Mouse (Mus musculus) limb, embryonic 14.5 days (tissue): ENCODE results near the gene Eif3f. TPM values are rescaled to one million over a fixed set of nuclear protein-coding genes. Genes with fewer than 3 reads are reported as not detected.

ENCODE experiments used
- ATAC-seq: fragments of 200-750 bp; cut with Nextera tagmentation; 2 replicates; pipeline ENCODE4 v1.8.0; 2017; ENCODE audit warnings: low read depth, moderate number of reproducible peaks, moderate TSS enrichment; ENCODE audit not compliant: low FRiP score
- DNase-seq: peaks from one replicate; pipeline ENCODE4 v3.0.0-alpha.2; 2015; ENCODE audit warnings: low spot score
- H3K27ac ChIP-seq: fragments of 300-500 bp; sonication (generic); replicated peaks from 2 replicates; pipeline ENCODE4 v1.5.1; 2014; ENCODE audit warnings: low read depth, mild to moderate bottlenecking, low read length, moderate library complexity, mixed read lengths
- H3K27me3 ChIP-seq: fragments of 300-500 bp; sonication (generic); 2 replicates; pipeline ENCODE4 v1.6.1; 2014; ENCODE audit warnings: low read length, mixed read lengths; ENCODE audit not compliant: control insufficient read depth, insufficient read depth
- H3K36me3 ChIP-seq: fragments of 300-500 bp; sonication (generic); 2 replicates; pipeline ENCODE4 v1.6.1; 2014; ENCODE audit warnings: mild to moderate bottlenecking, low read length, moderate library complexity, mixed read lengths; ENCODE audit not compliant: control insufficient read depth, insufficient read depth
- H3K4me1 ChIP-seq: fragments of 300-500 bp; sonication (generic); 2 replicates; pipeline ENCODE4 v1.6.1; 2014; ENCODE audit warnings: antibody characterized with exemption, low read length, mixed read lengths; ENCODE audit not compliant: control insufficient read depth, insufficient read depth
- H3K4me2 ChIP-seq: fragments of 300-500 bp; sonication (generic); replicated peaks from 2 replicates; pipeline ENCODE4 v1.6.1; 2014; ENCODE audit warnings: low read depth, mild to moderate bottlenecking, low read length, moderate library complexity; ENCODE audit not compliant: severe bottlenecking
- H3K4me3 ChIP-seq: fragments of 300-500 bp; sonication (generic); replicated peaks from 2 replicates; pipeline ENCODE4 v1.5.1; 2014; ENCODE audit warnings: low read length
- H3K9ac ChIP-seq: fragments of 300-500 bp; sonication (generic); 2 replicates; pipeline ENCODE4 v1.6.1; 2014; ENCODE audit warnings: mild to moderate bottlenecking, low read depth, low read length, moderate library complexity; ENCODE audit not compliant: severe bottlenecking
- H3K9me3 ChIP-seq: fragments of 300-500 bp; sonication (generic); 2 replicates; pipeline ENCODE4 v1.6.1; 2016; ENCODE audit warnings: low read length; ENCODE audit not compliant: control insufficient read depth
- POLR2A ChIP-seq: fragments of 200-500 bp; IDR thresholded peaks from 2 replicates; pipeline ENCODE4 v1.8.0; 2012; ENCODE audit warnings: inconsistent platforms, mild to moderate bottlenecking, moderate library complexity, borderline replicate concordance; ENCODE audit not compliant: insufficient read depth, insufficient read length; ENCODE audit errors: extremely low read depth
- WGBS: fragments of 180-500 bp; shearing (Covaris S2); extraction: QIAGEN DNeasy Blood & Tissue Kit; methylation state at CpG from one replicate; pipeline ENCODE4 v1.1.7; 2014; 5-methylcytosine and 5-hydroxymethylcytosine counted together
- polyA plus RNA-seq, 2 experiments: library from polyadenylated mRNA; depleted of rRNA in 1 of 2; stranded (reverse) in 1 of 2; unstranded in 1 of 2; fragments of >200 nt; fragmentation: Nextera tagmentation in 1 of 2; extraction: Ambion mirVana in 1 of 2; gene quantifications; 2 replicates each; pipeline versions ENCODE4 v1.2.1 to v1.2.3; 2012 to 2014

The Eif3f gene
- polyA plus RNA-seq, 2 experiments: 120 to 122 TPM

- TF ChIP-seq POLR2A: no peak
- no peak overlapping the region for H3K27ac ChIP-seq
- H3K27me3 ChIP-seq: peaks cover 29% of the 10 kb centered on the region
- DNase-seq: no peak
- peak overlapping the region; percentile 51 for H3K4me3 ChIP-seq
- peak overlapping the region; percentile 52 for H3K9ac ChIP-seq
- no peak for ATAC-seq
- under 1% methylated on average over 52 of the region's 52 CpGs for WGBS
- peak overlapping the region; percentile 90 for H3K4me2 ChIP-seq
- H3K9me3 ChIP-seq: no peaks in the 10 kb centered on the region
- H3K36me3 ChIP-seq: 0 out of 2 replicates have a peak, but pooled peaks cover under 1% of the 10 kb centered on the region
- H3K4me1 ChIP-seq: no peaks in the 10 kb centered on the region
Measured at GRCm38 (mm10) chr7:108950762-108951331, 16.6 kb downstream of the Eif3f start.

GRCm38 (mm10) chr7:108952801-108953200 is 18.6 kb downstream of the Eif3f start:
- Histone ChIP-seq H3K27me3 (peaks cover 29% of the 10 kb centered on the region), H3K36me3 (no peaks in the 10 kb centered on the region), H3K27ac (no peak overlapping the region), H3K4me1 (no peaks in the 10 kb centered on the region), H3K9ac (no peak overlapping the region), H3K4me3 (no peak overlapping the region), H3K4me2 (no peak overlapping the region), H3K9me3 (no peaks in the 10 kb centered on the region)
- ATAC-seq (no peak), DNase-seq (no peak)
- 86% methylated on average over 6 of the region's 6 CpGs for WGBS
- no peak for TF ChIP-seq POLR2A

GRCm38 (mm10) chr7:108954185-108954584 is 20.0 kb downstream of the Eif3f start:
- no peak for TF ChIP-seq POLR2A
- 64% methylated on average over 4 of the region's 4 CpGs for WGBS
- Histone ChIP-seq H3K4me3 (no peak overlapping the region), H3K27ac (no peak overlapping the region), H3K36me3 (no peaks in the 10 kb centered on the region), H3K4me1 (no peaks in the 10 kb centered on the region), H3K9ac (no peak overlapping the region), H3K27me3 (peaks cover 29% of the 10 kb centered on the region), H3K4me2 (no peak overlapping the region), H3K9me3 (no peaks in the 10 kb centered on the region)
- no peak for ATAC-seq
- DNase-seq: no peak

- Histone ChIP-seq H3K4me3 (no peak overlapping the region), H3K36me3 (no peaks in the 10 kb centered on the region), H3K27ac (no peak overlapping the region), H3K9me3 (no peaks in the 10 kb centered on the region), H3K9ac (no peak overlapping the region), H3K27me3 (no peaks in the 10 kb centered on the region; the same call in 1 of the 2 replicates), H3K4me2 (no peak overlapping the region), H3K4me1 (no peaks in the 10 kb centered on the region)
- DNase-seq (no peak), ATAC-seq (no peak)
- 65% methylated on average over 2 of the region's 2 CpGs for WGBS
- no peak for TF ChIP-seq POLR2A
Measured at GRCm38 (mm10) chr7:108957734-108958133, 23.5 kb downstream of the Eif3f start.

- no peak for TF ChIP-seq POLR2A
- no peak for ATAC-seq
- no peak overlapping the region for H3K4me2 ChIP-seq
- 21% methylated on average over 2 of the region's 2 CpGs for WGBS
- H3K4me1 ChIP-seq: no peaks in the 10 kb centered on the region
- no peak overlapping the region for H3K27ac ChIP-seq
- H3K9ac ChIP-seq: no peak overlapping the region
- no peak for DNase-seq
- H3K9me3 ChIP-seq: no peaks in the 10 kb centered on the region
- H3K4me3 ChIP-seq: no peak overlapping the region
- no peaks in the 10 kb centered on the region for H3K36me3 ChIP-seq
- H3K27me3 ChIP-seq: no peaks in the 10 kb centered on the region
Measured at GRCm38 (mm10) chr7:108965968-108966367, 31.8 kb downstream of the Eif3f start.
